Mouse (Mus musculus) MEL (cell line): ENCODE measurements around the gene Psmb6. TPM values are rescaled to one million over a fixed set of nuclear protein-coding genes. Genes with fewer than 3 reads are reported as not detected.

Source experiments
- DNase-seq: peaks from one replicate; pipeline ENCODE4 v3.0.0; 2011; ENCODE audit warnings: low read depth, low spot score
- H3K27ac ChIP-seq: 2 replicates; pipeline ENCODE4 v1.5.1; 2012; ENCODE audit warnings: low read depth, mild to moderate bottlenecking, control low read depth, low read length, moderate library complexity; ENCODE audit not compliant: control insufficient read depth
- H3K27me3 ChIP-seq, 2 experiments: fragments of 150-350 bp in 1 of 2; sonication (generic) in 1 of 2; 2 replicates each; pipeline ENCODE4 v1.6.1; 2012; ENCODE audit warnings: low read length in 2 of 2, mild to moderate bottlenecking in 2 of 2, improper control_type of control experiment in 1 of 2, moderate library complexity in 1 of 2; ENCODE audit not compliant: insufficient read depth in 2 of 2, control insufficient read depth in 1 of 2
- H3K36me3 ChIP-seq, 2 experiments: 2 replicates each; pipeline ENCODE4 v1.6.1; 2012 to 2014; ENCODE audit warnings: low read length in 2 of 2, improper control_type of control experiment in 1 of 2, inconsistent platforms in 1 of 2, mild to moderate bottlenecking in 1 of 2; ENCODE audit not compliant: insufficient read depth in 2 of 2, control insufficient read depth in 1 of 2
- H3K4me1 ChIP-seq, 2 experiments: fragments of 150-350 bp in 1 of 2; sonication (generic) in 1 of 2; 2 replicates each; pipeline ENCODE4 v1.6.1; 2012; ENCODE audit warnings: low read length in 2 of 2, improper control_type of control experiment in 1 of 2, mild to moderate bottlenecking in 1 of 2; ENCODE audit not compliant: insufficient read depth in 2 of 2, control insufficient read depth in 1 of 2
- H3K4me3 ChIP-seq, 2 experiments: fragments of 150-350 bp in 1 of 2; sonication (generic) in 1 of 2; 2 replicates each; pipeline ENCODE4 v1.5.1; 2012; ENCODE audit warnings: low read depth in 2 of 2, low read length in 2 of 2, mild to moderate bottlenecking in 2 of 2, moderate library complexity in 2 of 2, control low read depth in 1 of 2, improper control_type of control experiment in 1 of 2; ENCODE audit not compliant: control insufficient read depth in 1 of 2, insufficient read depth in 1 of 2
- H3K79me2 ChIP-seq: 2 replicates; pipeline ENCODE4 v1.6.1; 2012; ENCODE audit warnings: mild to moderate bottlenecking, low read length, moderate library complexity; ENCODE audit not compliant: control insufficient read depth, poor library complexity, insufficient read depth
- H3K9ac ChIP-seq: 2 replicates; pipeline ENCODE4 v1.6.1; 2012; ENCODE audit warnings: low read depth, mild to moderate bottlenecking, control low read depth, low read length, moderate library complexity; ENCODE audit not compliant: control insufficient read depth, poor library complexity, severe bottlenecking
- H3K9me3 ChIP-seq: fragments of 150-350 bp; sonication (generic); replicated peaks from 2 replicates; pipeline ENCODE4 v1.6.1; 2012; ENCODE audit warnings: mild to moderate bottlenecking, low read length, improper control_type of control experiment, moderate library complexity; ENCODE audit not compliant: insufficient read depth
- BHLHE40 ChIP-seq: IDR thresholded peaks from 2 replicates; pipeline ENCODE4 v1.6.1; 2012; ENCODE audit warnings: low read depth, mild to moderate bottlenecking, inconsistent platforms, low read length, improper control_type of control experiment, borderline replicate concordance
- CHD1 ChIP-seq: IDR thresholded peaks from 2 replicates; pipeline ENCODE4 v1.6.1; 2012; ENCODE audit warnings: low read depth, mild to moderate bottlenecking, inconsistent platforms, low read length, improper control_type of control experiment
- CHD2 ChIP-seq: IDR thresholded peaks from 2 replicates; pipeline ENCODE4 v1.6.1; 2011; ENCODE audit warnings: low read length, improper control_type of control experiment
- CTCF ChIP-seq, 3 experiments: IDR thresholded peaks in 2 of 3; conservative IDR thresholded peaks in 1 of 3; 2 replicates each; pipeline ENCODE4 v1.5.1; 2011 to 2012; ENCODE audit warnings: low read length in 3 of 3, low read depth in 2 of 3, mild to moderate bottlenecking in 2 of 3, improper control_type of control experiment in 1 of 3, inconsistent platforms in 1 of 3, mixed read lengths in 1 of 3, moderate library complexity in 1 of 3; ENCODE audit not compliant: control insufficient read depth in 1 of 3, insufficient read depth in 1 of 3, poor library complexity in 1 of 3, severe bottlenecking in 1 of 3
- E2F4 ChIP-seq: IDR thresholded peaks from 2 replicates; pipeline ENCODE4 v1.6.1; 2011; ENCODE audit warnings: low read depth, low read length, improper control_type of control experiment, borderline replicate concordance
- ELF1 ChIP-seq: IDR thresholded peaks from 2 replicates; pipeline ENCODE4 v1.6.1; 2014; ENCODE audit warnings: low read depth, mild to moderate bottlenecking, inconsistent platforms, low read length, improper control_type of control experiment, moderate library complexity
- EP300 ChIP-seq, 2 experiments: IDR thresholded peaks; 2 replicates each; pipeline ENCODE4 v1.6.1; 2011; ENCODE audit warnings: improper control_type of control experiment in 2 of 2, low read length in 2 of 2, low read depth in 1 of 2, mild to moderate bottlenecking in 1 of 2
- ETS1 ChIP-seq: IDR thresholded peaks from 2 replicates; pipeline ENCODE4 v1.6.1; 2012; ENCODE audit warnings: low read depth, mild to moderate bottlenecking, inconsistent platforms, low read length, improper control_type of control experiment, moderate library complexity
- GATA1 ChIP-seq: IDR thresholded peaks from 2 replicates; pipeline ENCODE4 v1.6.1; 2011; ENCODE audit warnings: low read depth, low read length, improper control_type of control experiment
- HCFC1 ChIP-seq: IDR thresholded peaks from 2 replicates; pipeline ENCODE4 v1.6.1; 2012; ENCODE audit warnings: low read depth, mild to moderate bottlenecking, inconsistent platforms, low read length, improper control_type of control experiment, moderate library complexity
- JUND ChIP-seq: IDR thresholded peaks from 2 replicates; pipeline ENCODE4 v1.6.1; 2011; ENCODE audit warnings: low read depth, mild to moderate bottlenecking, improper control_type of control experiment, low read length
- KAT2A ChIP-seq: conservative IDR thresholded peaks from 2 replicates; pipeline ENCODE4 v1.6.1; 2012; ENCODE audit warnings: low read depth, low read length, improper control_type of control experiment, inconsistent platforms
- MAFK ChIP-seq: IDR thresholded peaks from 2 replicates; pipeline ENCODE4 v1.6.1; 2011; ENCODE audit warnings: low read depth, mild to moderate bottlenecking, low read length, improper control_type of control experiment, borderline replicate concordance
- MAX ChIP-seq: IDR thresholded peaks from 2 replicates; pipeline ENCODE4 v1.6.1; 2011; ENCODE audit warnings: low read length, improper control_type of control experiment
- MAZ ChIP-seq: IDR thresholded peaks from 2 replicates; pipeline ENCODE4 v1.6.1; 2012; ENCODE audit warnings: low read depth, mild to moderate bottlenecking, inconsistent platforms, low read length, improper control_type of control experiment
- MEF2A ChIP-seq: IDR thresholded peaks from 2 replicates; pipeline ENCODE4 v1.6.1; 2014; ENCODE audit warnings: low read depth, mild to moderate bottlenecking, inconsistent platforms, low read length, improper control_type of control experiment; ENCODE audit not compliant: poor library complexity, insufficient replicate concordance, severe bottlenecking; ENCODE audit errors: extremely low read depth
- MXI1 ChIP-seq: IDR thresholded peaks from 2 replicates; pipeline ENCODE4 v1.6.1; 2011; ENCODE audit warnings: mild to moderate bottlenecking, low read depth, low read length, improper control_type of control experiment
- MYB ChIP-seq: IDR thresholded peaks from 2 replicates; pipeline ENCODE4 v1.6.1; 2011; ENCODE audit warnings: mild to moderate bottlenecking, low read depth, low read length, improper control_type of control experiment
- NELFE ChIP-seq: IDR thresholded peaks from 2 replicates; pipeline ENCODE4 v1.6.1; 2011; ENCODE audit warnings: low read depth, low read length, improper control_type of control experiment
- NRF1 ChIP-seq: IDR thresholded peaks from 2 replicates; pipeline ENCODE4 v1.6.1; 2014; ENCODE audit warnings: low read depth, mild to moderate bottlenecking, inconsistent platforms, low read length, improper control_type of control experiment, moderate library complexity; ENCODE audit not compliant: poor library complexity, insufficient read depth, severe bottlenecking
- POLR2A ChIP-seq, 2 experiments: IDR thresholded peaks; 2 replicates each; pipeline ENCODE4 v1.6.1; 2011 to 2012; ENCODE audit warnings: low read length in 2 of 2, mild to moderate bottlenecking in 2 of 2, control low read depth in 1 of 2, improper control_type of control experiment in 1 of 2, low read depth in 1 of 2, moderate library complexity in 1 of 2; ENCODE audit not compliant: control insufficient read depth in 1 of 2, insufficient read depth in 1 of 2, poor library complexity in 1 of 2
- POLR2AphosphoS2 ChIP-seq: IDR thresholded peaks from 2 replicates; pipeline ENCODE4 v1.6.1; 2011; ENCODE audit warnings: low read length, improper control_type of control experiment
- POLR2AphosphoS5 ChIP-seq: IDR thresholded peaks from 2 replicates; pipeline ENCODE4 v1.6.1; 2012; ENCODE audit warnings: low read depth, borderline replicate concordance, mild to moderate bottlenecking, inconsistent platforms, low read length, moderate library complexity, mixed read lengths
- RAD21 ChIP-seq: IDR thresholded peaks from 2 replicates; pipeline ENCODE4 v1.6.1; 2011; ENCODE audit warnings: mild to moderate bottlenecking, low read depth, low read length, improper control_type of control experiment
- RCOR1 ChIP-seq: IDR thresholded peaks from 2 replicates; pipeline ENCODE4 v1.6.1; 2012; ENCODE audit warnings: low read depth, mild to moderate bottlenecking, inconsistent platforms, low read length, improper control_type of control experiment
- SIN3A ChIP-seq: IDR thresholded peaks from 2 replicates; pipeline ENCODE4 v1.6.1; 2012; ENCODE audit warnings: low read length, improper control_type of control experiment, inconsistent platforms
- SMC3 ChIP-seq: IDR thresholded peaks from 2 replicates; pipeline ENCODE4 v1.6.1; 2011; ENCODE audit warnings: low read depth, low read length, improper control_type of control experiment
- TAL1 ChIP-seq: IDR thresholded peaks from 2 replicates; pipeline ENCODE4 v1.6.1; 2012; ENCODE audit warnings: mild to moderate bottlenecking, inconsistent platforms, low read length, moderate library complexity, mixed read lengths
- TBP ChIP-seq: IDR thresholded peaks from 2 replicates; pipeline ENCODE4 v1.8.0; 2011; ENCODE audit warnings: low read depth, low read length, improper control_type of control experiment
- UBTF ChIP-seq: IDR thresholded peaks from 2 replicates; pipeline ENCODE4 v1.6.1; 2012; ENCODE audit warnings: low read depth, mild to moderate bottlenecking, inconsistent platforms, low read length, improper control_type of control experiment, moderate library complexity, borderline replicate concordance; ENCODE audit not compliant: insufficient read depth
- USF1 ChIP-seq: IDR thresholded peaks from 2 replicates; pipeline ENCODE4 v1.6.1; 2014; ENCODE audit warnings: low read depth, mild to moderate bottlenecking, inconsistent platforms, low read length, improper control_type of control experiment, moderate library complexity
- USF2 ChIP-seq, 2 experiments: IDR thresholded peaks; 2 replicates each; pipeline ENCODE4 v1.6.1; 2011 to 2012; ENCODE audit warnings: improper control_type of control experiment in 2 of 2, low read length in 2 of 2, borderline replicate concordance in 1 of 2, inconsistent platforms in 1 of 2, low read depth in 1 of 2, mild to moderate bottlenecking in 1 of 2; ENCODE audit not compliant: insufficient read depth in 1 of 2
- ZC3H11A ChIP-seq: IDR thresholded peaks from 2 replicates; pipeline ENCODE4 v1.6.1; 2012; ENCODE audit warnings: low read depth, mild to moderate bottlenecking, inconsistent platforms, low read length, improper control_type of control experiment
- ZKSCAN1 ChIP-seq: IDR thresholded peaks from 2 replicates; pipeline ENCODE4 v1.6.1; 2012; ENCODE audit warnings: low read depth, mild to moderate bottlenecking, inconsistent platforms, low read length, improper control_type of control experiment, moderate library complexity
- ZMIZ1 ChIP-seq: IDR thresholded peaks from 2 replicates; pipeline ENCODE4 v1.6.1; 2012; ENCODE audit warnings: low read depth, mild to moderate bottlenecking, inconsistent platforms, low read length, improper control_type of control experiment, moderate library complexity
- ZNF384 ChIP-seq: IDR thresholded peaks from 2 replicates; pipeline ENCODE4 v1.6.1; 2012; ENCODE audit warnings: low read depth, mild to moderate bottlenecking, inconsistent platforms, low read length, improper control_type of control experiment
- polyA plus RNA-seq, 2 experiments: library from polyadenylated mRNA; stranded (reverse) in 1 of 2; unstranded in 1 of 2; fragments of >175 nt in 1 of 2; fragments of >200 nt in 1 of 2; gene quantifications; 2 replicates each; pipeline versions ENCODE4 v1.2.1 to v1.2.4; 2012; ENCODE audit warnings: low replicate concordance in 2 of 2, low read depth in 1 of 2; ENCODE audit not compliant: insufficient read length in 2 of 2, insufficient read depth in 1 of 2, missing spikeins in 1 of 2
- total RNA-seq: library from RNA; depleted of rRNA; stranded (reverse); fragments of 300-350 nt; gene quantifications from 2 replicates; pipeline ENCODE4 v1.2.3, GENCODE M21; 2012

The Psmb6 gene
- total and polyA plus RNA-seq, 3 experiments = 462 to 602 TPM; not detected in 1

DNA sequence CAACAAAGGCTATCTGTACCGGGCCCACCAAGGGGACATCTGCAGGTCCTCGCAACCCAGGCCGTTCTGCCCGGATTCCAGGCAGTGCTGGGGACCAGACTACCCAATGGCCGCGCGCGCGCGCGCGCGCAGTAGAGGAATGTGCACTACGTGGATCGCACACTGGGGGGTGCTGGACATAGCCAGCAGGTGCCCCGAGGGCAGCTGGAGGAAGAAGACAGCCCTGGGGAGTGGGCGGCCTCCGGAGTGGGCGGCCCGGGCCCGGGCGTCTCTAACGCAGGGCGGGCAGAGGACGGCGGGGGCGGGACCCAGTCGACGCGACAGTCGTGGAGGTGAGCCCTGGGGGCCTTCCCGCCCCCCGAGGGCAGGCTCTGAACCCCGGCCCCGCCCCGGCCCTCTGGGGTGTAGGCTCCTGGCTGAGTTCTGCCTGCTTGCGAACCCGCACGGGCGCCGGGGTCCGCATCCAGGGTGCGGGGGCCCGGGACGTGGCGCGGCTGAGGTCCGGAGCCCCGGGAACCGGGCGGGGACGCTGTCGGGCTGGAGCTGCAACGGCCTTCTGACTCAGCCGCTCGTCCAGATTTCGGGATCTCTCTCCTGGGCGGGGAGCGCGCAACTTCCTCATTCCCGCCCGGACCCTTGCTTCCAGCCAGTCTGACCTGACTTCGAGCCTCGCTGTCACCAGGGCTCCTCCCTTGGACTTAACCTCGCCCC is 14.9 kb downstream of the Psmb6 start, which contains the start of gene Pld2:
TSS of gene Pld2 (plus strand) at position 188 of the 711 bp plus-strand sequence.
- no peaks in the 10 kb centered on the region for H3K9me3 ChIP-seq
- peaks cover 11 to 14% of the 10 kb centered on the region in 2 experiments for H3K27me3 ChIP-seq
- H3K9ac ChIP-seq = peak within 1 kb of the TSS; percentile 28
- H3K79me2 ChIP-seq = no peaks in the 10 kb centered on the region; the same call in 1 of the 2 replicates
- H3K36me3 ChIP-seq = no peaks in the 10 kb centered on the region
- H3K27ac ChIP-seq = no peak within 1 kb of the TSS
- H3K4me3 ChIP-seq = peak within 1 kb of the TSS; percentile 45 to 51
- peak; percentile 83 for DNase-seq
- H3K4me1 ChIP-seq = peaks cover 0 to 3% of the 10 kb centered on the region in 2 experiments; a peak in 2 of 4 replicates
- no peak for TF ChIP-seq JUND
- peak; percentile 72 for TF ChIP-seq NRF1
- TF ChIP-seq MAX = no peak
- no peak for TF ChIP-seq POLR2AphosphoS2
- peak in 2 of 3 experiments; percentile 50 to 59; a peak in 4 of 6 replicates for TF ChIP-seq CTCF (IDR thresholded peaks at IDR 0.05 in 2 of 3, conservative IDR thresholded peaks at IDR 0.05 in 1 of 3; ENCODE audit: control insufficient read depth in 1 of 3, insufficient read depth in 1 of 3, low read depth in 2 of 3, low read length in 3 of 3, poor library complexity in 1 of 3, severe bottlenecking in 1 of 3)
- TF ChIP-seq POLR2AphosphoS5 = no peak
- TF ChIP-seq NELFE = no peak
- TF ChIP-seq RCOR1 = no peak
- no peak for TF ChIP-seq MAZ
- TF ChIP-seq MEF2A = no peak
- TF ChIP-seq MAFK = no peak
- 0 out of 2 replicates have a peak, but pooled peaks have one; percentile 41 for TF ChIP-seq UBTF
- no peak for TF ChIP-seq ZNF384
- no peak for TF ChIP-seq EP300 (IDR thresholded peaks at IDR 0.05; ENCODE audit: low read depth in 1 of 2, low read length in 2 of 2)
- peak; percentile 25 for TF ChIP-seq RAD21
- TF ChIP-seq SIN3A = peak; percentile 28; the same call in 1 of the 2 replicates
- no peak for TF ChIP-seq MYB
- no peak for TF ChIP-seq CHD1
- no peak for TF ChIP-seq USF1
- TF ChIP-seq ZMIZ1 = no peak
- TF ChIP-seq ELF1 = no peak
- TF ChIP-seq ZC3H11A = no peak
- no peak; a peak in 1 of 4 replicates for TF ChIP-seq POLR2A (IDR thresholded peaks at IDR 0.05; ENCODE audit: control insufficient read depth in 1 of 2, insufficient read depth in 1 of 2, low read depth in 1 of 2, low read length in 2 of 2, poor library complexity in 1 of 2)
- no peak for TF ChIP-seq TBP
- no peak for TF ChIP-seq USF2 (IDR thresholded peaks at IDR 0.05; ENCODE audit: borderline replicate concordance in 1 of 2, insufficient read depth in 1 of 2, low read depth in 1 of 2, low read length in 2 of 2)
- TF ChIP-seq GATA1 = no peak
- TF ChIP-seq TAL1 = no peak
- TF ChIP-seq BHLHE40 = no peak
- no peak for TF ChIP-seq E2F4
- TF ChIP-seq MXI1 = 0 out of 2 replicates have a peak, but pooled peaks have one; percentile 24
- no peak for TF ChIP-seq CHD2
- TF ChIP-seq KAT2A = no peak
- TF ChIP-seq ZKSCAN1 = no peak
- TF ChIP-seq SMC3 = peak; percentile 59
- TF ChIP-seq ETS1 = no peak
- TF ChIP-seq HCFC1 = no peak
